Mouse (Mus musculus) stomach, postnatal 0 days (tissue): Measurements from ENCODE around the gene Ush2a. TPM values are rescaled to one million over a fixed set of nuclear protein-coding genes. Genes with fewer than 3 reads are reported as not detected.

Experiments used
- ATAC-seq: fragments of 200-750 bp; cut with Nextera tagmentation; 2 replicates; pipeline ENCODE4 v1.8.0; 2017; ENCODE audit not compliant: low FRiP score, low TSS enrichment
- DNase-seq: peaks from one replicate; pipeline ENCODE4 v3.0.0-alpha.2; 2016; ENCODE audit warnings: low spot score
- H3K27ac ChIP-seq: fragments of 300-500 bp; sonication (generic); replicated peaks from 2 replicates; pipeline ENCODE4 v1.5.1; 2014; ENCODE audit warnings: mild to moderate bottlenecking, control low read depth
- H3K27me3 ChIP-seq: fragments of 300-500 bp; sonication (generic); 2 replicates; pipeline ENCODE4 v1.6.1; 2014; ENCODE audit warnings: low read length; ENCODE audit not compliant: control insufficient read depth, insufficient read depth
- H3K36me3 ChIP-seq: fragments of 300-500 bp; sonication (generic); 2 replicates; pipeline ENCODE4 v1.6.1; 2014; ENCODE audit warnings: low read length, mixed read lengths; ENCODE audit not compliant: control insufficient read depth, insufficient read depth
- H3K4me1 ChIP-seq: fragments of 300-500 bp; sonication (generic); replicated peaks from 2 replicates; pipeline ENCODE4 v1.6.1; 2014; ENCODE audit warnings: antibody characterized with exemption; ENCODE audit not compliant: control insufficient read depth, insufficient read depth
- H3K4me2 ChIP-seq: fragments of 300-500 bp; sonication (generic); replicated peaks from 2 replicates; pipeline ENCODE4 v1.6.1; 2014; ENCODE audit warnings: low read depth, mild to moderate bottlenecking, control low read depth, moderate library complexity
- H3K4me3 ChIP-seq: fragments of 300-500 bp; sonication (generic); 2 replicates; pipeline ENCODE4 v1.5.1; 2014; ENCODE audit warnings: low read depth, low read length, control low read depth
- H3K9ac ChIP-seq: fragments of 300-500 bp; sonication (generic); 2 replicates; pipeline ENCODE4 v1.6.1; 2014; ENCODE audit warnings: mild to moderate bottlenecking, low read length, control low read depth, mixed read lengths
- H3K9me3 ChIP-seq: fragments of 300-500 bp; sonication (generic); 2 replicates; pipeline ENCODE4 v1.6.1; 2016; ENCODE audit warnings: low read length; ENCODE audit not compliant: control insufficient read depth
- CTCF ChIP-seq: IDR thresholded peaks from 2 replicates; pipeline ENCODE4 v1.5.1; 2016; ENCODE audit warnings: antibody characterized with exemption, low read depth, mild to moderate bottlenecking, moderate library complexity
- EP300 ChIP-seq: optimal IDR thresholded peaks from 2 replicates; pipeline ENCODE3; 2016; ENCODE audit warnings: antibody characterized with exemption
- WGBS: fragments of 180-500 bp; shearing (Covaris S2); extraction: QIAGEN DNeasy Blood & Tissue Kit; methylation state at CpG from one replicate; pipeline ENCODE4 v1.1.7; 2014; 5-methylcytosine and 5-hydroxymethylcytosine counted together
- polyA plus RNA-seq: library from polyadenylated mRNA; unstranded; fragments of >200 nt; fragmentation: Nextera tagmentation; extraction: Ambion mirVana; gene quantifications from 2 replicates; pipeline ENCODE4 v1.2.1, GENCODE M21; 2015

Ush2a gene
- polyA plus RNA-seq, 1 experiment from 2014 or later, result not detected

DNA sequence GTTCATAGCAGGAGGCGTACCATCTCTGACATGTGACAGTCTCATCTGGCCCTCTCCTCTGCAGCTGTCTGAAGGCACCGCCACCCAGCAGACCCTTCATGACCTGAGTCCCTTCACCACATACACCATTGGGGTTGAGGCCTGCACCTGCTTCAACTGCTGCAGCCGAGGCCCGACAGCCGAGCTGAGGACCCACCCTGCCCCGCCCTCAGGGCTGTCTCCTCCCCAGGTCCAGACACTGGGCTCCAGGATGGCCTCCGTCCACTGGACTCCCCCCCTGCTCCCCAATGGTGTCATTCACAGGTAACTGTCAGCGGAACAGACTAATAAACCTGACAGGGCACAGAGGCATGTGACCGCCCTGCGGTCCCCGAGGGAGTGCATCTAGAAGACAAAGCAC, 685.0 kb downstream of the Ush2a start:
- Histone ChIP-seq H3K4me3 (no peak overlapping the region), H3K27me3 (no peaks in the 10 kb centered on the region), H3K4me1 (no peaks in the 10 kb centered on the region), H3K36me3 (no peaks in the 10 kb centered on the region), H3K4me2 (no peak overlapping the region), H3K27ac (no peak overlapping the region), H3K9ac (no peak overlapping the region), H3K9me3 (no peaks in the 10 kb centered on the region)
- WGBS, result 78% methylated on average over 11 of the region's 11 CpGs
- no peak for DNase-seq
- ATAC-seq, result 0 out of 2 replicates have a peak, but pooled peaks have one; percentile 12
- TF ChIP-seq EP300 (no peak), CTCF (no peak)

DNA sequence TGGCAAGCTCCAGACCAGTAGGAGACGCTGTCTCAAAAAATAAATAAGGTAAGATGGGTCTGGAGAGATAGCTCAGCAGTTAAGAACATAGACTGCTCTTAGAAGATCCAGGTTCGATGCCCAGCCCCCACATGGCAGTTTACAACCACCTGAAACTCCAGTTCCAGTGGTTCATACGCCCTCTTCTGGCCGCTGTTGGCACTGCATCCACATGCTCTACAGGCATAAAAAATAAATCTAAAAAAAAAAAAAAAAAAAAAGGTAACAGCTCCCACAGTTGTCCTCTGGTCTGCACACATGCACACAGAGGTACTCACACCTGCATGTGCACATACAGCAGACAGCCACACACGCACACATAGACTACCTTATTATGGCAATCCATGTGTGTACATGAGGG, 686.0 kb downstream of the Ush2a start:
- ATAC-seq, result no peak
- H3K36me3 ChIP-seq, result no peaks in the 10 kb centered on the region
- H3K9ac ChIP-seq, result no peak overlapping the region
- no peaks in the 10 kb centered on the region for H3K4me1 ChIP-seq
- DNase-seq, result peak; percentile 17
- no peak for TF ChIP-seq EP300
- peak; percentile 51 for TF ChIP-seq CTCF
- no peak overlapping the region for H3K4me2 ChIP-seq
- no peaks in the 10 kb centered on the region for H3K27me3 ChIP-seq
- no peak overlapping the region for H3K4me3 ChIP-seq
- no peaks in the 10 kb centered on the region for H3K9me3 ChIP-seq
- no peak overlapping the region for H3K27ac ChIP-seq
- WGBS, result 65% methylated on average over 5 of the region's 5 CpGs

DNA sequence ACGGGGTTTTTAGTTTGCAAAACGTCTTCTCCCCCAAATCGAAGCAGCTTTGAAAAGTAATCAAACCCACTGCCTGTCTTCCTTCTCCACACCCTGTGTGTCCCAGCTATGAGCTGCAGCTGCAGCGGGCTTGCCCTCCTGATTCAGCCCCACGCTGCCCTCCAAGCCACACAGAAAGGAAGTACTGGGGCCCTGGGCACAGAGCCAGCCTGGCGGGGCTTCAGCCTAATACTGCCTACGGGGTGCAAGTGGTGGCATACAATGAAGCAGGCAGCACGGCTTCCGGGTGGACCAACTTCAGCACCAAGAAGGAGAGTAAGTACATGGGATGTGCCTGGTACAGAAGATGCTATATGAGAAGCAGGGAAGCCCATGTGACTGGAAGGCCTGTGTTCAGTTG, 686.5 kb downstream of the Ush2a start:
- DNase-seq (no peak), ATAC-seq (no peak)
- Histone ChIP-seq H3K4me3 (no peak overlapping the region), H3K36me3 (no peaks in the 10 kb centered on the region), H3K9ac (no peak overlapping the region), H3K4me1 (no peaks in the 10 kb centered on the region), H3K27me3 (no peaks in the 10 kb centered on the region), H3K4me2 (no peak overlapping the region), H3K9me3 (no peaks in the 10 kb centered on the region), H3K27ac (no peak overlapping the region)
- WGBS, result 54% methylated on average over 9 of the region's 9 CpGs
- TF ChIP-seq EP300 (no peak), CTCF (no peak)

DNA sequence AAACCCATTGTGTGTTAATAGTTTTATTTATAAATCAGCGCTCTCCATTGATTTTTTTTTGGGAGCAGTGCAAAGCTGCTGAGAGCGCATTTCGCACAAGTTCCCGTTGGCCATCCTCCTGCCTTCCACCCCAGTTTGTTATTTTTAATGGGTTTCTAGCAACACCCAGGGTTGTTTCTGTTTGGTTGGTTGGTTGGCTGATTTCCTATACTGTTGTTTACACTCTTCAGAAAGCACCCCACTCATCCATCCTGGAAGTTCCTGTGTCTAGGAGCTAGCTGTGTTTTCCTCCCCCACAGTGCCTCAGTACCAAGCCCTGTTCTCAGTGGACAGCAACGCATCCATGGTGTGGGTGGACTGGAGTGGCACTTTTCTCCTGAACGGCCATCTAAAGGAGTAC, 689.3 kb downstream of the Ush2a start:
- ATAC-seq (no peak), DNase-seq (no peak)
- no peak overlapping the region for H3K4me3 ChIP-seq
- H3K36me3 ChIP-seq, result no peaks in the 10 kb centered on the region
- H3K9ac ChIP-seq, result no peak overlapping the region
- no peaks in the 10 kb centered on the region for H3K27me3 ChIP-seq
- H3K9me3 ChIP-seq, result no peaks in the 10 kb centered on the region
- H3K4me1 ChIP-seq, result no peaks in the 10 kb centered on the region
- no peak overlapping the region for H3K4me2 ChIP-seq
- no peak for TF ChIP-seq CTCF
- no peak for TF ChIP-seq EP300
- no peak overlapping the region for H3K27ac ChIP-seq
- WGBS, result 86% methylated on average over 6 of the region's 6 CpGs

DNA sequence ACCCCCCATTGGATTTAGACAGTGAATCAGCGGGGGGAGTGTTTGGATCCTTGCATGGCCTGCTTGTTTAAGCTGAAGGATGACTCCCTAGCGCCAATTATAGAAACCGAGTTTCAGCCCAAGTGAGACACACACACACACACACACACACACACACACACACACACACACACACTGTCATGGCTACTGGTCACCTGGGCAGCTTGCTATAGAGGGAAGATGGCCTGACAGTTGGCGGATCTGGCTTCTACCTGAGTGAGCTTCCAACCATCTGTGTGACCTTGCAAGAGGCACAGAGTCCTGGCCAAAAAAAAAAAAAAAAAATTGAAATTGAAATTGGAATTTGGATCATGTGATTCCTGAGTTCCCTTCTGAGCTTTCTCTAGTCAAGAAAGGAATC, 690.7 kb downstream of the Ush2a start:
- no peak for DNase-seq
- H3K4me1 ChIP-seq, result no peaks in the 10 kb centered on the region
- no peak overlapping the region for H3K27ac ChIP-seq
- no peak overlapping the region for H3K9ac ChIP-seq
- H3K36me3 ChIP-seq, result no peaks in the 10 kb centered on the region
- WGBS, result 83% methylated on average over 4 of the region's 4 CpGs
- H3K4me3 ChIP-seq, result no peak overlapping the region
- no peaks in the 10 kb centered on the region for H3K27me3 ChIP-seq
- TF ChIP-seq CTCF (no peak), EP300 (no peak)
- H3K9me3 ChIP-seq, result no peaks in the 10 kb centered on the region
- ATAC-seq, result no peak
- no peak overlapping the region for H3K4me2 ChIP-seq

DNA sequence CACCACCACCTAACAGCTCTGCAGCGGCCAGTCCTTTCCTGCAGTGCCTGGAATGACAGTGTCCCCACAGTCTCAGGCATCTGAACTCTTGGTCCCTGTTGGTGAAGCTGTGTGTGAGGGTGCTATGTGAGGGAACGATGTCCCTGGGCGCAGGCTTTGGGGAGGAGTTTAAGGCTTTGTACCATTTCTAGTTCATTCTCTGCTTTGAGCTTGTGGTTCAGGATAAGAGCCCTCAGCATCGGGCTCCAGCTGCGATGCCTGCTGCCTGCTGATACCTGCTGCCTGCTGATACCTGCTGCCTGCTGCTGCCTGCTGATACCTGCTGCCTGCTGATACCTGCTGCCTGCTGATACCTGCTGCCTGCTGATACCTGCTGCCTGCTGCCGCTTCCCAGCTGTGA, 711.3 kb downstream of the Ush2a start:
- Histone ChIP-seq H3K4me1 (no peaks in the 10 kb centered on the region), H3K4me2 (no peak overlapping the region), H3K27ac (no peak overlapping the region), H3K9ac (no peak overlapping the region), H3K36me3 (peaks cover 22% of the 10 kb centered on the region), H3K4me3 (no peak overlapping the region), H3K27me3 (no peaks in the 10 kb centered on the region), H3K9me3 (no peaks in the 10 kb centered on the region)
- WGBS, result 88% methylated on average over 6 of the region's 6 CpGs
- no peak for TF ChIP-seq CTCF
- no peak for TF ChIP-seq EP300
- ATAC-seq, result no peak
- DNase-seq, result no peak
